Mouse (Mus musculus) frontal cortex, postnatal 25 days (tissue): Measurements from ENCODE around the gene Mmp3.
"Not testable (repeated sequence)": the region's sequence is repeated elsewhere in the genome, so short reads cannot be mapped to it uniquely, and the experiment has no call there.

ENCODE experiments used
- DNase-seq, 2 experiments: peaks; one replicate each; pipeline ENCODE4 v3.0.0; 2022; ENCODE audit warnings: low spot score in 2 of 2

The Mmp3 gene

DNA sequence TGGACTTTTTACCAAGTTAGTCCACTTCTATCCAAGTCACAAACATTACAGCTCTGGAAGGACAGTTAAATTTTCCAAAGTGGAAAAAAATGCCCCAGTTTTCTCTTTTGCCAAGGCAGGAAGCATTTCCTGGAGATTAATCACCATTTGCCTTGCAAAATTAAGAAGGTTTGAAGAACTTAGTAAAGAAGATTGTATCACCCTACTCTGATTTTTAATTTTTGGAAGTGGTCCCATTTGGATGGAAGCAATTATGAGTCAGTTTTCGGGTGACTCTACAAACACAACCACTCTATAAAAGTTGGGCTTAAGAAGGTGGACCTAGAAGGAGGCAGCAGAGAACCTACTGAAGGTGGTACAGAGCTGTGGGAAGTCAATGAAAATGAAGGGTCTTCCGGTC lies at the start of gene Mmp3:
Mmp3 (plus strand) TSS at position 301 of the 400 bp plus-strand sequence.
- DNase-seq, result no peak

DNA sequence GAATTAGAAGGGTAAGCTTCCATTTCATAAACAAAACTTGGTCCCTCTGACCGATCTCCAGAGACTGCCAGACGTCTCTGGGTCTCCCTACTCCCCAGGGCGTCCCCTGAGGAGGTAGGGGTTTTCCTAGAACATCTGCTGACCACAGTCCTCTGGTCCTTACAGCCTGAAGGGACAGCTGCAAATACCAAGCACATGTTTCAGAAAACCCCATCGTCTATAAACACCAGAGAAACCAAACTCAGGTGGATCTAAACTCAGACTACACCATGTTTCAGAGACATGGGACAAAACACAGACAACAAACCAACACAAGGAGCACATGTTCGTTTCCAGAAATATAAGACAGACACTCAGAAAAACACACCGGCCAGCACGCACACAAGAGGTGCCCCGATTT lies 49.1 kb upstream of the Mmp3 start:
- DNase-seq, result not testable (repeated sequence)

DNA sequence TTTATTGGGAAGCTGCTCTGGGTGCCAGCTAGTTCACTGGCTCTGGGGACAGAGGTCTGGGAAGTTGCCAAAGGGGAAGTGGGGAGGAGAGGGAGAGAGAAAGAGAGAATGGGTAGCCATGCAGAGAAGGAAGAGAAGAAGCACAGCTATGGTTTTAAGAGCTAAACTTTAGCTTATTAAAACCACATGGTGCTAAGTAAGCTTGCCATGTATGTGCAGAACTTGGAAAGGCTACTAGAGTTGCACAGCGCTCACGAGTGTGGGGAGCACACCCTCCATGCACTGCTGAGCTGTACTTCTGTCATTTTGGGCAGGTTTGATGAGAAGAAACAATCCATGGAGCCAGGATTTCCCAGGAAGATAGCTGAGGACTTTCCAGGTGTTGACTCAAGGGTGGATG lies 7.7 kb downstream of the Mmp3 start:
- no peak for DNase-seq

DNA sequence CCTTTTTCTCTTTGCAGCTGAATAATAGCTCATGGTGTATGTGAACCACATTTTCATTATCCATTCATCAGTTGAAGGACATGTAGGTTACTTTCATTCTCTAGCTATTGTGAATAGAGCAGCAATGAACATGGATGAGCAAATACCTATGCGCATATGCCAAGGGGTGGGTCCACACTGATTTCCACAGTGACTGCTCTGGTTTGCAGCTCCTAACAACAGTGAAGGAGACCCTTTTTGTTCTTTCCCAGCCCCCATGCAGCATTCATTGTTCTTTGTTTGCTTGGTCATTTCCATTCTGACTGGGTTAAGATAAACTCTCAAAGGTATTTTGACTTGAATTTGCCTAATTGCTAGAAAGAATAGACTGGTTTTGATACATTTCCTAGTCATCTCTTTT lies 24.6 kb downstream of the Mmp3 start:
- DNase-seq, result no peak

DNA sequence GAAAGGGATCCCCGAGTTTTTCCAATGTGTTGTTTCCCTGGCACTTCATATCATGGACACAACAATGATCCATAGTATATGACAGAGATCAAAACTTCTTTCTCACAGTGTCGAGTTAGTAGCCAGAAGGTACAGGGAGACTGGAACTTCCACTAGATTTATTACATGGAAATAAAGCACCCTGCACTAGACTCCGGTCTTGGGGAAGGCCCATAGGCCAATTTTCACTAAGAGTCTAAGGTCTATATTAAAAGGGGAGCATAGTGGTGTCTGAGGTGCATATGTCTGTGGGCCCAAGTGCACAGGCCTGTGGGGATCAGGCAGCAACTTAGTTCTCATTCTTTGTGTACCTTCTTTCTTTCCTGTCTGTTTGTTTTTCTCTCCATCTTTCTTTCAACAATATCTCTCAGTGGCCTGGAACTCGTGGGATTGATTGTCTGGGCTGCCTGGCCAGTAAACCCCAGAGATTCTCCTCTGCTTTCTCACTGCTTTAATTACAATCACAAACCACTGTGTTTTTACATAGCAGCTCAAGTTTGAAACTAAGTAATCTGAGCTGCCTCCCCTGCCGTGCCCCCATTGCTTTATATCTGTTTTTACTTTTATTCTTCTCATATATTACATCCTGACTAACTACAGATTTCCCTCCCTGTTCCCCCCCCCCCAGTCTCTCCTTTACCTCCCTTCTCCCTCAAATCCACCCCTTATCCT lies 38.2 kb downstream of the Mmp3 start:
- no peak for DNase-seq

DNA sequence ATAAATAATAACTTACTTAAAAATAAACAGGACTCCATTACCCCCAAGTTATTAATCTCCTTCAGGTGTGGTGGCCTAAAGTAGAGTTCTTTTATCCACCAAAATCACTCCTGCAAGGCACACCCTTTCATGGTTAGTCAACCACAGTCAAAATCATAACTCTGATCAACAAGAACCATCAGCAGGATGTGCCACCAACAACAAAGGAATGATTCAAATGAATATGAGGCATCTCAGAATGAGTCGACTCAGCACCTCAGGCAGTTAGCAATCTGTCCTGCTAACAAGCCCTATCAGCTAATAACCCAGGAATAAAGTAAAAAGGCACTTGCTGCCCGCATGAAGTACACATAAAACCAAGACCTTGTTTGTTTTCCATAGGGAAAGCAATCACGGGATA lies 55.5 kb downstream of the Mmp3 start:
- no peak for DNase-seq

DNA sequence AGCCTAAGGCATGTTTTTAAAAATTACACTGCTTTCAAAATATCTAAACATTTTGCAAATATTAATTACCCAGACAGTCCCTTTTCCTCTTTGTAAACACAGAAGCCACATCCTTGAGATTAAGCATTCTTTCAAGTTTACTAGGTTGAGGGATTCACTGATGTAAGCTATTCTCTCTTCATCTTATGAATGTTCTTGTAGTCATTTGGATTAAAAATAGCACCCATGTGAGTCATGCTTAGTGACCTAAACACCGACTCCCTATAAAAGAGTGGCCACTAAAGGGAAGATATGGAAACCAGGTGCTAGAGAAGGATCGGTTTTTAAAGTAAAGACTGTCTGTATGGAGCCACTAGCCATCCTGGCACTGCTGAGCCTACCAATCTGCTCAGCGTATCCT lies 56.4 kb downstream of the Mmp3 start, which contains the start of gene Mmp10:
Mmp10 (plus strand) TSS at position 302 of the 400 bp plus-strand sequence.
- no peak for DNase-seq
